Mouse (Mus musculus) megakaryocyte, embryonic 14.5 days (primary cell): Measurements from ENCODE around the gene Rps11.

Experiments used
- FLI1 ChIP-seq: IDR thresholded peaks from 2 replicates; pipeline ENCODE4 v1.6.1; 2012; ENCODE audit warnings: low read length, inconsistent platforms, mixed read lengths
- GATA1 ChIP-seq: IDR thresholded peaks from 3 replicates; pipeline ENCODE4 v1.6.1; 2012; ENCODE audit warnings: mixed read lengths, low read length, inconsistent platforms, borderline replicate concordance

GRCm38 (mm10) chr7:45148534-45149098, 24.4 kb upstream of the Rps11 start:
- TF ChIP-seq FLI1 (no peak), GATA1 (no peak)
